Mouse (Mus musculus) stomach, postnatal 0 days (tissue): Measurements from ENCODE around the gene Fuk. TPM values are rescaled to one million over a fixed set of nuclear protein-coding genes. Genes with fewer than 3 reads are reported as not detected.
"Not testable (repeated sequence)": the region's sequence is repeated elsewhere in the genome, so short reads cannot be mapped to it uniquely, and the experiment has no call there.

Experiments used
- ATAC-seq: fragments of 200-750 bp; cut with Nextera tagmentation; 2 replicates; pipeline ENCODE4 v1.8.0; 2017; ENCODE audit not compliant: low FRiP score, low TSS enrichment
- DNase-seq: peaks from one replicate; pipeline ENCODE4 v3.0.0-alpha.2; 2016; ENCODE audit warnings: low spot score
- H3K27ac ChIP-seq: fragments of 300-500 bp; sonication (generic); replicated peaks from 2 replicates; pipeline ENCODE4 v1.5.1; 2014; ENCODE audit warnings: mild to moderate bottlenecking, control low read depth
- H3K27me3 ChIP-seq: fragments of 300-500 bp; sonication (generic); 2 replicates; pipeline ENCODE4 v1.6.1; 2014; ENCODE audit warnings: low read length; ENCODE audit not compliant: control insufficient read depth, insufficient read depth
- H3K36me3 ChIP-seq: fragments of 300-500 bp; sonication (generic); 2 replicates; pipeline ENCODE4 v1.6.1; 2014; ENCODE audit warnings: low read length, mixed read lengths; ENCODE audit not compliant: control insufficient read depth, insufficient read depth
- H3K4me1 ChIP-seq: fragments of 300-500 bp; sonication (generic); replicated peaks from 2 replicates; pipeline ENCODE4 v1.6.1; 2014; ENCODE audit warnings: antibody characterized with exemption; ENCODE audit not compliant: control insufficient read depth, insufficient read depth
- H3K4me2 ChIP-seq: fragments of 300-500 bp; sonication (generic); replicated peaks from 2 replicates; pipeline ENCODE4 v1.6.1; 2014; ENCODE audit warnings: low read depth, mild to moderate bottlenecking, control low read depth, moderate library complexity
- H3K4me3 ChIP-seq: fragments of 300-500 bp; sonication (generic); 2 replicates; pipeline ENCODE4 v1.5.1; 2014; ENCODE audit warnings: low read depth, low read length, control low read depth
- H3K9ac ChIP-seq: fragments of 300-500 bp; sonication (generic); 2 replicates; pipeline ENCODE4 v1.6.1; 2014; ENCODE audit warnings: mild to moderate bottlenecking, low read length, control low read depth, mixed read lengths
- H3K9me3 ChIP-seq: fragments of 300-500 bp; sonication (generic); 2 replicates; pipeline ENCODE4 v1.6.1; 2016; ENCODE audit warnings: low read length; ENCODE audit not compliant: control insufficient read depth
- CTCF ChIP-seq: IDR thresholded peaks from 2 replicates; pipeline ENCODE4 v1.5.1; 2016; ENCODE audit warnings: antibody characterized with exemption, low read depth, mild to moderate bottlenecking, moderate library complexity
- EP300 ChIP-seq: optimal IDR thresholded peaks from 2 replicates; pipeline ENCODE3; 2016; ENCODE audit warnings: antibody characterized with exemption
- WGBS: fragments of 180-500 bp; shearing (Covaris S2); extraction: QIAGEN DNeasy Blood & Tissue Kit; methylation state at CpG from one replicate; pipeline ENCODE4 v1.1.7; 2014; 5-methylcytosine and 5-hydroxymethylcytosine counted together
- polyA plus RNA-seq: library from polyadenylated mRNA; unstranded; fragments of >200 nt; fragmentation: Nextera tagmentation; extraction: Ambion mirVana; gene quantifications from 2 replicates; pipeline ENCODE4 v1.2.1, GENCODE M21; 2015

Fuk gene
- polyA plus RNA-seq, 1 experiment from 2014 or later = 6.0 TPM

DNA sequence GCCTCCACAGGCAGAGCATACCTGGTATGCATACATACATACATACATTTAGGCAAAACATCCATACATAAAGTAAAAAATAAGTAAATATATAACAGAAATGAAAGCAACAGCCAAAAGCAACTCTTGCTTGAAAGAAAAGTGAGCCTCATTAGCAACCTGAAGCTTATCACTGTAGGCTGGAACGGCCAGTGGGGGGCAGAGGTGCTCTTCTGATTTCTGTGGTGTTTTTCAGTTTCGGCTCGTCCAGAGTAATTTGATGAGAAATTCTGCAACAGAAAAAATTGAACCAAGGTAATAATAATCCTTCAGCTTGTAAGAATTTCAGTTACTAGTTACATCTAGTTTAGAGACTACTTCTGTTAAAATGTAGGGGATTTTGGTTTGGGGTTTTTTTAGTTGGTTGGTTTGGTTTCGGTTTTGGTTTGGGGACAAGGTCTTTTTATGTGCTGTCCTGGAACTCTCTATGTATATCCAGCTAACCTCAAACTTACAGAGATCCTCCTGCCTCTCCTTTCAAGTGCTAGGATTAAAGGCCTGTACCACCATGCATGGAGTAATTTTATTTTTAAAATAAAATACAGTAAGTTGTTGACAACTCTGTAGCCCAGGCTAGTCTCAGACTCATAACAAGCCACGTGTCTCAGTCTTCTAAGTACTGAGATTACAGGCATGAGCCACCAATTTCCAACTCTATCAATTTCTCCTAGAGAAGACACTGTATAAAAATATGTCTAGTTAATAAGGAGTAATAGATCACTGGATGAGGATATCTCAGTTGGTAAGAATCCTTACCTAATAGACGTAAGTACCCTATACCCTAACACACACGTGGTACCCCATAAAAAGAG lies 42.4 kb downstream of the Fuk start:
- TF ChIP-seq EP300 = no peak
- peak; percentile 67 for TF ChIP-seq CTCF
- 76% methylated on average over 7 of the region's 7 CpGs for WGBS
- ATAC-seq = no peak
- peaks cover 14% of the 10 kb centered on the region for H3K36me3 ChIP-seq
- no peaks in the 10 kb centered on the region for H3K9me3 ChIP-seq
- no peak overlapping the region for H3K9ac ChIP-seq
- no peak overlapping the region for H3K4me3 ChIP-seq
- no peaks in the 10 kb centered on the region for H3K27me3 ChIP-seq
- H3K27ac ChIP-seq = no peak overlapping the region
- DNase-seq = no peak
- H3K4me1 ChIP-seq = no peaks in the 10 kb centered on the region
- no peak overlapping the region for H3K4me2 ChIP-seq

- Histone ChIP-seq H3K27ac (no peak overlapping the region), H3K4me2 (no peak overlapping the region), H3K4me3 (no peak overlapping the region), H3K27me3 (no peaks in the 10 kb centered on the region), H3K36me3 (peaks cover 18% of the 10 kb centered on the region), H3K4me1 (no peaks in the 10 kb centered on the region), H3K9me3 (no peaks in the 10 kb centered on the region), H3K9ac (no peak overlapping the region)
- DNase-seq (no peak), ATAC-seq (no peak)
- WGBS = 81% methylated on average over 4 of the region's 5 CpGs
- TF ChIP-seq EP300 (no peak), CTCF (peak; percentile 61)
Observed at GRCm38 (mm10) chr8:110856760-110857461, 45.4 kb downstream of the Fuk start.

DNA sequence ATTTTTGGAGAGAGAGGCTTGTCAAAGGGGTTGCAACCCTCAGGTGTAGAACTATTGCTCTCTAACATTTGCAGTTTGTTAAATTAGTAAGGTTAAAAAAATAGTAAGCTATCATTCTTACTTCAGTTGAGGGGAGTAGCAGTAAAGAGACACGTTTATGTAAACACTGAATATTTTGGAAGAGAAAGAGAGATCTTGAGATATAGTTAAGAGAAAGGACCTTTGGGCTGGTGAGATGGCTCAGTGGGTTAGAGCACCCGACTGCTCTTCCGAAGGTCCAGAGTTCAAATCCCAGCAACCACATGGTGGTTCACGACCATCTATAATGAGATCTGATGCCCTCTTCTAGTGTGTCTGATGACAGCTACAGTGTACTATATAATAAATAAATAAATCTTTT lies 46.2 kb downstream of the Fuk start:
- DNase-seq, H3K9me3 ChIP-seq, H3K27me3 ChIP-seq, ATAC-seq, H3K4me3 ChIP-seq, H3K27ac ChIP-seq, H3K4me2 ChIP-seq, H3K4me1 ChIP-seq, H3K9ac ChIP-seq: not testable (repeated sequence)
- H3K36me3 ChIP-seq = peaks cover 18% of the 10 kb centered on the region
- WGBS = 87% methylated on average over 3 of the region's 4 CpGs

- Histone ChIP-seq H3K36me3 (peaks cover 13% of the 10 kb centered on the region), H3K27me3 (no peaks in the 10 kb centered on the region), H3K4me3 (no peak overlapping the region), H3K9me3 (no peaks in the 10 kb centered on the region), H3K4me2 (no peak overlapping the region), H3K27ac (no peak overlapping the region), H3K9ac (no peak overlapping the region), H3K4me1 (no peaks in the 10 kb centered on the region)
- 90% methylated on average over 10 of the region's 10 CpGs for WGBS
- no peak for TF ChIP-seq CTCF
- no peak for TF ChIP-seq EP300
- DNase-seq (no peak), ATAC-seq (no peak)
Observed at GRCm38 (mm10) chr8:110851186-110851585, 51.1 kb downstream of the Fuk start.

DNA sequence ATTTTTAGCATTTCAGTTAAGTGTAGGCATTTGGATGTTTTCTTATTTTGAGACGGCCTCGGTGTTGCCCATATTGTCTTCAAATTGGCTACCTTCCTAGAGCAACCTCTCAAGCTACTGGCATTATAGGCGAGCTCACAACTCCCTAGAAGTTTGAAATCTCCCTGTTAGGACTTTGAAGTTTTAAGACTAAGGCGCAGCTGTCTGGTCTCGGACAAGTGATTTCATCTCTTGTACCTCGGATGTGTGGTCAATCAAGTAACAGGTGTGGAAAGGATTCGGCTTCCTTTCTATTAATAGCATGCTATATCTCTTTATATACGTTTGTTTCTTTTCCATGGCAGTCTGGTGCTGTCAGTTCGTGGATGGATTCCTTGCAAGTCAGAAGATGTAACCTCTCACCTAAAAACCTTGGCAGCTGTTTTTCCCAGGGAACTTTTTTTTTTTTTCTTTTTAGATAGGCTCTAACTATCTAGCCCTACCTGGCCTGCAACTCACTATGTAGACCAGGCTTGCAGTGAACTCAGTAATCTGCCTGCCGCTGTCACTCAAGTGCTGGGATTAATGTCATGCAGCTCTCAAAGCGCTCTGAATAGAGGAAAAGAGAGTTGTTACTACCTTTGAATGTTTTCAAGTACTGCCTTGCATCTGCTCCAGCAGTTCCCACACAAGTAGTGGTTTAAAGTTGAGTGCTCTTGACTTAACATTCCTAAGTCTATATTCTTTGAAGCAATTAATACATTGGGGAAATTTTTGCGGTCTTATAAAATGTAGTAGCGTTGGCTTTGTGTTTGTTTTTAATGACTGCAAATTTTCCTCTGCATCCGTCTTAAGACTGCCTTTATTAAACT lies 54.4 kb downstream of the Fuk start:
- H3K4me2 ChIP-seq = peak overlapping the region; percentile 57
- H3K4me1 ChIP-seq = no peaks in the 10 kb centered on the region
- peaks cover 12% of the 10 kb centered on the region for H3K36me3 ChIP-seq
- H3K4me3 ChIP-seq = peak overlapping the region; percentile 88
- H3K9me3 ChIP-seq = no peaks in the 10 kb centered on the region
- H3K27ac ChIP-seq = peak overlapping the region; percentile 93; the same call in 1 of the 2 replicates
- ATAC-seq (no peak), DNase-seq (no peak)
- peak overlapping the region; percentile 88 for H3K9ac ChIP-seq
- TF ChIP-seq EP300 (no peak), CTCF (no peak)
- no peaks in the 10 kb centered on the region for H3K27me3 ChIP-seq
- 51% methylated on average over 14 of the region's 14 CpGs for WGBS
